Mouse (Mus musculus) hindlimb bud, embryonic 11.5 days (tissue): ENCODE results near the gene Ehd3.

Experiments used
- DNase-seq: peaks from one replicate; pipeline ENCODE4 v3.0.0-alpha.2; 2012; ENCODE audit warnings: low read depth, low spot score; ENCODE audit errors: extremely low spot score

Ehd3 gene

GRCm38 (mm10) chr17:73881295-73881694 lies 77.4 kb downstream of the Ehd3 start:
- no peak for DNase-seq
